Mouse (Mus musculus): Measurements from ENCODE around the gene Gm28048. TPM values are rescaled to one million over a fixed set of nuclear protein-coding genes. Genes with fewer than 3 reads are reported as not detected.

The Gm28048 gene
- polyA plus RNA-seq, 1 experiment: 2.0 TPM

DNA sequence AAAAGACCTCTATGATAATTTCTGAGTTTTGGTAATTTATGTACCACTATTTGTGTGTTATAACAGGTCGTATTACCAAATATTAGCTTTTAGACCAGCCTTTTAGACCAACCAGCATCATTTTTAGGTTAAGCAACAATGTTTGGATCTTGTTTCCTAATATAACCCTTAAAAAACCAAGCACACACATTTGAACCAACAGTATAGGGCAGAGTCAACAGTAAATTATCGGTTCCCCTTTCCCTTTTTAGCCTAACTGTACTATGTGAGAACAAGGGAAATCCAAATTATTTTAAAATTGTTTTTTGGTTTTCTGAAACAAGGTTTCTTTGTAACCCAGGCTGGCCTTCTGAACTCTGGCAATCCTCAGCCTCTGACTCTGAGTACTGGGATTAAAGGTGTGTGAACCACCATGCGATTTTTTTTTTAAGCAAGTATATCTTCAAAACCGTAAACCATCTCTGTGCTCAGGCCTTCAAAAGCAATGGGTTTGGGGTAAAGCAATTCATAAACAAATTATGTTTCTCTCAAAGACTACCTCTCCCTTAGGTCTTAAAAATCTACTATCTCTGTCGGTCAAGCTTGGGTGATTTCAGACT lies 124.7 kb downstream of the Gm28048 start:
- no peak for TF ChIP-seq POLR2A (IDR thresholded peaks at IDR 0.05; ENCODE audit: borderline replicate concordance, extremely low read depth, insufficient read depth, insufficient read length, poor library complexity, severe bottlenecking)
- no peak for TF ChIP-seq CTCF (IDR thresholded peaks at IDR 0.05; ENCODE audit: borderline replicate concordance, extremely low read depth, insufficient read depth, insufficient read length)
- DNase-seq (ENCODE audit: low read depth): no peak

DNA sequence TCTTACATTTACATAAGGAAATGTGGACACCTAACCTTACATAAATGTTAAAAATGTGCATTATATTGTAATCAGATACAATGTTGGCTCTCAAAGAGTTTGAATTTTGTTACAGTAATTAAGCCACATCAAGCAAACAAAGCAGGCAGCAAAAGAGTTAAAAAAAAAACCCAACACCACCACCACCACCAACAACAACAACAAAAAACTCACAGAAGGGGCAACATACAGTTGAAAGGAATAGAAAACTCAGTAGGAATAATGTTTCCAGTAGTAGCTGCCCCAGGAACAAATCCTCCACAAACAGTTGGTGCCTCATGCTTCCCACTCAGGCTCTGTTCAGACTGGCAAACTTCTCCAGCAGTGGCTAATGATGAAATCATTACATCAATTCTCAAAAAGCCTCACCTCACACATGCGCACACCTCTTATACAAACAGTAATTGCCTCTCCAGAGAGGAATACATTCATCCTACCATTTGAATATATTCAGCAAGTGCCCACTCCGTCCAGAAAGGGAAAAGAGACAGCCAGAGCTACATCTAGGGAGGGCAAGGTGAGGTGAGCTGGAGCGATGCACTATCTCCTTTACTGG lies 125.4 kb downstream of the Gm28048 start:
- TF ChIP-seq CTCF (IDR thresholded peaks at IDR 0.05; ENCODE audit: borderline replicate concordance, extremely low read depth, insufficient read depth, insufficient read length) (no peak), POLR2A (IDR thresholded peaks at IDR 0.05; ENCODE audit: borderline replicate concordance, extremely low read depth, insufficient read depth, insufficient read length, poor library complexity, severe bottlenecking) (no peak)

DNA sequence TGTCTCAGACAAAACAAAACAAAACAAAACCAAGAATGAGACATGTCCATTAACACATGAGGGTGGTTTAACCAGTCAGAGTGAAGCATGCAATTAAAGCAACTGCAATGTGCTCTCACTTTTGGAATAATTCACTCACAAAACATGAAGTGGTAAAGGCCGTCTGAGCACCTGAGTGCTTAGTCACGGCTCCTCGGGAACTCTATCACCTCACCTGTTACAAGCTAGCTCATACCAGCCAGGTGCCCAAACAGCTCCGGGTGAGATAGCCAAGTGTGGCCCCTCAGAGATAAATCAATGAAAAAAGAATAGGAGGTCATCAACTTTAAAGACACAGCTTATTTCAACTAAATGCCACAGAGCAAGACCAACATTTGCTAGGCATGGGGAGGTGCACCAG lies 127.3 kb downstream of the Gm28048 start:
- no peak for TF ChIP-seq POLR2A (IDR thresholded peaks at IDR 0.05; ENCODE audit: borderline replicate concordance, extremely low read depth, insufficient read depth, insufficient read length, poor library complexity, severe bottlenecking)
- TF ChIP-seq CTCF (IDR thresholded peaks at IDR 0.05; ENCODE audit: borderline replicate concordance, extremely low read depth, insufficient read depth, insufficient read length): no peak

More for the DNA sequence above, 125.4 kb downstream of the Gm28048 start:
- DNase-seq (ENCODE audit: low read depth): no peak

DNA sequence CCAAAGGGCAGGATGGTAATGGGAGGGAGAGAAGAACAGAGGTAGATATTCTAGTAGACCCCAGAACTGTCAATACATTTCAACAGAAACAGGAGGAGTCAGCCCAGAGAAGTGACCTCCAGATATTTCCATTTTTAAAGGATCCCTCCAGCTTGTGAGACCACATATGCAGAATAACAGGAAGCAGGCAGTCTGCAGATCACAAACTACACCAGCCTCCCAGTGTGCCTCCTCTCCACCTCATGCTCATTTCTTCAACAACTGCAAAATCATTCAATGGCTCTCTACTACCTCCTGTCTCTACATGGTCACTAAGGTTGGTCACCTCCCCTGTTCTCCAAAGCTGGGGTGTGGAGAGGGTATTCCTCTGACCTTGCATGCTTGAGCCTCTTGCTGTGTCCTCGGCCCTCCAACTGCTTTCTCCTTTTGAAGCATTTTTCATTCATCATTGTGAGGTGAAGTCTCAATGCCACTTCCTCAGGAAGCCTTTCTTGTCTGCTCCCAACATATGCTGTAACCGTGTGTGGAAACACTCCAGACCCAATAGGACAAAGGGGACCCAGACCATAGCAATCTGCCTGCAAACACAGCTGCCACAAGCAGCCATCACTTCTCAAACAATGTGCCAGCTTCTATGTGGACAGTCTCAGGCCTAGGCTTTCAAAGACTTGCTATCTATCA lies 128.3 kb downstream of the Gm28048 start:
- TF ChIP-seq POLR2A (IDR thresholded peaks at IDR 0.05; ENCODE audit: borderline replicate concordance, extremely low read depth, insufficient read depth, insufficient read length, poor library complexity, severe bottlenecking) (no peak), CTCF (IDR thresholded peaks at IDR 0.05; ENCODE audit: borderline replicate concordance, extremely low read depth, insufficient read depth, insufficient read length) (no peak)
- DNase-seq (ENCODE audit: low read depth): no peak

More for the DNA sequence above, 127.3 kb downstream of the Gm28048 start:
- no peak for DNase-seq (ENCODE audit: low read depth)

DNA sequence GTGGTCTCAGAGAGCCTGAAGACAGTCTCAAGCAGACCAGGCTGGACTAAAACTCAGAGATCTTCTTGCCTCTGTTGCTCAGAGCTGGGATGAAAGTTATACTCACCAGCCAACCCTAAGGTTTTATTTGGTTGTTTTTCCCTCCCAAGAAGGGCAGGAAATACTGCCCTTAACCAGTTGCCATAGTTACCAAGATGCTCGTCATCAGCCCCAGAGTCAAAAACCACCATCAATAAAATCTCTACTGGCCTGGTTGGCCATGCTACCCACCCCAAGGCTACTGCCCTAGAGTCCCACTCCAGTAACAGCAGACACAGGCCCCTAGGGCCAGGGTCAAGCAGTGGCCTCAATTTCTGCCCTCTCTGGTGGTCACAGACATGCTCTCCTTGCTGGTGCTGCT lies 129.4 kb downstream of the Gm28048 start:
- TF ChIP-seq CTCF (IDR thresholded peaks at IDR 0.05; ENCODE audit: borderline replicate concordance, extremely low read depth, insufficient read depth, insufficient read length) (no peak), POLR2A (IDR thresholded peaks at IDR 0.05; ENCODE audit: borderline replicate concordance, extremely low read depth, insufficient read depth, insufficient read length, poor library complexity, severe bottlenecking) (no peak)
- DNase-seq (ENCODE audit: low read depth): no peak

DNA sequence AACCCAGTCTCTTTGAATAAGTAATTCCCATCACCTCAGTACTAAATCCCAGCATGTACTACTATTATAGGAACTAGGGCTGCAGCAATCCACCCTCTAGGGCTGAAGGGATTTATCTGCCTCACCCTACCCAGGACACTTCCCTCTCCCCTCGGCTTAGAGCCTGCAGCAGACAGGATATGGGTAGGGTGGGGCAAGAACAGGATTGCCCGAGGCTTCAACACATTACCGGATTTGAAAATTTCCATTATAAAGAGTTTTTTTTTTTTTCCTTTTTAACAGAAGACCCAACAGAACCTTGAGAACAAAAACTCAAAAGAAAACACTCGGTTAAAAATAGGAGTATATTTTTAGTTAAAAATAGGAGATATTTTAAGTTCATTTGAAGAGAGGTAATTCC lies 130.5 kb downstream of the Gm28048 start:
- DNase-seq (ENCODE audit: low read depth): no peak
- TF ChIP-seq CTCF (IDR thresholded peaks at IDR 0.05; ENCODE audit: borderline replicate concordance, extremely low read depth, insufficient read depth, insufficient read length) (no peak), POLR2A (IDR thresholded peaks at IDR 0.05; ENCODE audit: borderline replicate concordance, extremely low read depth, insufficient read depth, insufficient read length, poor library complexity, severe bottlenecking) (no peak)

DNA sequence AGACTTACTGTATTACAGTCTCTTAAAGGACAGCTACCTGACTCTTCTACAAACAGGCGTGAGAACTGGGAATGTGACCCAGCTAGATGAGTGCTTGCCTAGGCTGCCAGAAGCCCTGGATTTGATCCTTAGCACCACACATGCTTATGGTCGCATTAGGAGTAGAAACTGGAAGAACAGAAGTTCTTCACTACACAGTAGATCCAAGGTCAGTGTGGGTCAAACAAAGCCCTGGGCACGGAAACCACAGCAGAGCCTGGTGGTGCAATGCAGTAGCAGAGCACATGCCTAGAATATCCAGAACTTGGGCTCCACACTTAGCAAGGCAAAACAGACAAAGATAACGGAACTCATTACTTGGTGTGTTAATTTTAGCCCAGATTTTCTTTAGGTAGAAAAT lies 131.8 kb downstream of the Gm28048 start:
- no peak for TF ChIP-seq CTCF (IDR thresholded peaks at IDR 0.05; ENCODE audit: borderline replicate concordance, extremely low read depth, insufficient read depth, insufficient read length)
- TF ChIP-seq POLR2A (IDR thresholded peaks at IDR 0.05; ENCODE audit: borderline replicate concordance, extremely low read depth, insufficient read depth, insufficient read length, poor library complexity, severe bottlenecking): no peak
- DNase-seq (ENCODE audit: low read depth): no peak

DNA sequence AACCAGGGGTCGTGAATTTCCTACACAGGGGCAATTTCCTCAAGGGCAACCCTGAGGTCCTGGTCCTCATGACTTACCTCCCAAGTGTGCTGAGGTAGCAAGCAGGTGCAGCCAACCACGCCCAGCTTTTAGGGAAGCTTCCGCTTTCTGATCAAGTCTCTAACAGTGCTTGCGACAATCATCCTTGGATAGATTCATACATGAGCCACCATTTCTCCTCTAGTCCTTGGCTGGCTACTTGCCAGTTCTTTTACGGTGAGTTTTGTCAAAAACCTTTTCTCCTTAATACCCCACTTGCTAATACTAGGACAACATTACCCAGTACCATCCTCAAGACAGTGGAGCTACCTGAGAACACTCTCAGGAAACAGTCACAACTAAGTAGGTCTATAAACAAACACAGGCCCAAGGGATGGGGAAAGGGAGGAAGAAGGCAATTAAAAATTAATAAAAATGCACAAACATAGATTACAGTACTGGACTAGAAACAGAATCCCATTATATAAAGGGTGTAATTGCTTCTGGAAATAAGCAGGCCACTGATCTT lies 133.2 kb downstream of the Gm28048 start:
- TF ChIP-seq POLR2A (IDR thresholded peaks at IDR 0.05; ENCODE audit: borderline replicate concordance, extremely low read depth, insufficient read depth, insufficient read length, poor library complexity, severe bottlenecking): no peak
- no peak for TF ChIP-seq CTCF (IDR thresholded peaks at IDR 0.05; ENCODE audit: borderline replicate concordance, extremely low read depth, insufficient read depth, insufficient read length)
- DNase-seq (ENCODE audit: low read depth): no peak

DNA sequence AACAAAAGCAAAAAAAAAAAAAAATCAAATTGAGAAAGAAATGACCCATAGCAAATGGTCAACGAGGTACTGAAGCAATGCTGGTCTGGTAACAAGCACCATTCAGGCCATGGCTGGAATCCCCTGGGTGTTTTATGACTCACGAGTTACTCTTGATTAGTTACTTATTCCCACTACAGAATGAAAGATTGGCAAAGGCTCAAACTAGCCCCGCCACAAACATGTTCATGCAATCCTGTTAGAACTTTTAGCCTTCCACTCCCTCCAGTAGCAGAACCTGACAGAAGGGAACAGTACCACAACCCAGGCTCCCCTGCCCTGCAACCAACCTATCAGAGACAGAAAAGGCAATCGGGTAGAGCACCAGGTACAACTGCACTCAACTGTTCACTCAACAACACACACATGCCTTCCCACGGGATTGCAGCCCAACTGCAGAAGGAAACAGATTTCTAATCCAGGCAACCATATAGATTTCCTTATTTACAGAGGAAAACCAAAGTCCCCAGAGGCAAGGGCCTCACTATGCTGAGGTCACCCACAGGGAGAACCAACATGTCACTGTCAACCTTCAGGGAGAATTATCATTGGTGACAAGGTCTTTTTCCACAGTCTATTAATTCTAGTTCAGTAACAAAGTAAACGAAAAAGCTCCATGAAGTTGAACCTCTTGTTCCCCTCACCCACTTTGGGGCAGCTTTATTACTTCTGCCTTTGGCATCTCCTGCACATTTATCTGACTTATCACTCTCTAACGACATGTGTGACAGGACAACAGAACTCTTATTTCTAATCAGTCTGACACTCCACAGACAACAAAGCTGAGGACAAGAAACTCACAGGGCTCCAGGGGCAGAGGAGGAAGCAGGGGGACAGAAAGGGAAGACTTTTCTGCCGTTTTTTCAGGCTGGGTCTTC lies 133.9 kb downstream of the Gm28048 start:
- no peak for TF ChIP-seq POLR2A (IDR thresholded peaks at IDR 0.05; ENCODE audit: borderline replicate concordance, extremely low read depth, insufficient read depth, insufficient read length, poor library complexity, severe bottlenecking)
- TF ChIP-seq CTCF (IDR thresholded peaks at IDR 0.05; ENCODE audit: borderline replicate concordance, extremely low read depth, insufficient read depth, insufficient read length): no peak
- DNase-seq (ENCODE audit: low read depth): no peak

DNA sequence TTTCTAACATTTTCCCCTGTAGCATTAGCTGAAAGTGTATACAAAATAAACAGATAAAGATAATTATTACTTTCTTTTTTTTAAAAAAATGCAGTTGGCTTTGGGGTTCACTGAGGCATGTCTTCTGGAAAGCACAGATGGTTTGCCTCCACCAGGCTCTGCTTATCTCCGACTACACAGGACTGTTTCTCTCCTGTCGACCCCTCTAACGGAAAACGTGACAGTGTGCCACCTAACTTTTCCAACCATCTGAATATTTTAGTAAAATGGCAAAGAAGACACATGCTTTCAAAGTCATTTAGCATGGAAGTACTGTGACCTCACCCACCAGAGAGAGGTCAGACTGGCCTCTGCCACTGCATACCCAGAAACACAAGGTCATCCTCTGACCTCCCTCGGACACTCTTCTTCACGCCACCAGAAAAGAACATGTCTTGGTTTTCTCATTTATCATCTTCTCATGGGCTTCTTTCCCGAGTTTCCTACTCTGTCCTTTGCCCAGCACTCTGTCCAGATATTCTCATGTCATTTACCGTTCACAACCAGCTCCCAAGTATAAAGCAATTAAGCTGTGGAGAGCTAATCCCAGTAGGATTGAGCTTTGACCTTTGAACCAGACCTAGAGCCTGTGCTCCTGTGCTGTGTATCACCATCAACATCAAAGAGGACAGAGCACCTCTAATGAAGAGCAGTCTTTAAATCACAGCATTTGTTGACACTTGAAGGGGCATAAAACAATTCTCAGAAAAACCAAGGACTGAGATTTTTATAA lies 134.7 kb downstream of the Gm28048 start:
- TF ChIP-seq CTCF (IDR thresholded peaks at IDR 0.05; ENCODE audit: borderline replicate concordance, extremely low read depth, insufficient read depth, insufficient read length): no peak
- no peak for TF ChIP-seq POLR2A (IDR thresholded peaks at IDR 0.05; ENCODE audit: borderline replicate concordance, extremely low read depth, insufficient read depth, insufficient read length, poor library complexity, severe bottlenecking)
- no peak for DNase-seq (ENCODE audit: low read depth)
